Mouse (Mus musculus) stomach, postnatal 0 days (tissue): Measurements from ENCODE around the gene Phldb1.

Experiments
- CTCF ChIP-seq: IDR thresholded peaks from 2 replicates; pipeline ENCODE4 v1.5.1; 2016; ENCODE audit warnings: antibody characterized with exemption, low read depth, mild to moderate bottlenecking, moderate library complexity
- EP300 ChIP-seq: optimal IDR thresholded peaks from 2 replicates; pipeline ENCODE3; 2016; ENCODE audit warnings: antibody characterized with exemption

GRCm38 (mm10) chr9:44721877-44722186 lies 13.2 kb downstream of the Phldb1 start:
- no peak for TF ChIP-seq CTCF
- TF ChIP-seq EP300: no peak
